ENCODE assay signal across 11 mouse cellular contexts in genomic region chr1:158547592-158548211, GRCm38 (mm10).
DNase-seq lines count a peak whose midpoint lies in the region; ATAC-seq lines count a peak whose summit lies in the region.
"Had no signal": no experiment of that assay in that cellular context is flagged by ENCODE, and none has a peak within 500 bp of the region (broad histone marks: within the 10 kb centered on the region; RNA-seq: fewer than 3 reads in every experiment).

No protein-coding gene starts in this region.

- no peak overlapping the region for H3K9ac ChIP-seq in forebrain, embryonic 16.5 days (replicated peaks; ENCODE audit: low read depth, low read length)
- no peak overlapping the region for H3K9ac ChIP-seq in midbrain, embryonic 15.5 days

- no peaks in the 10 kb centered on the region for H3K36me3 ChIP-seq in forebrain, embryonic 16.5 days (ENCODE audit: control insufficient read depth, insufficient read depth)
- no peaks in the 10 kb centered on the region for H3K36me3 ChIP-seq in midbrain, embryonic 15.5 days (replicated peaks)

- no peaks in the 10 kb centered on the region for H3K27me3 ChIP-seq in forebrain, embryonic 16.5 days (replicated peaks; ENCODE audit: control insufficient read depth, insufficient read depth, low read length)
- no peaks in the 10 kb centered on the region for H3K27me3 ChIP-seq in midbrain, embryonic 15.5 days (replicated peaks)

- no peak overlapping the region for H3K4me3 ChIP-seq in forebrain, embryonic 16.5 days (replicated peaks; ENCODE audit: low read length)
- no peak overlapping the region for H3K4me3 ChIP-seq in midbrain, embryonic 15.5 days

- WGBS in forebrain, embryonic 16.5 days: 3% methylated on average over 3 of the region's 3 CpGs
- WGBS in midbrain, embryonic 15.5 days: 11% methylated on average over 3 of the region's 3 CpGs

- ATAC-seq in forebrain, embryonic 16.5 days: peak; percentile 92
- ATAC-seq in midbrain, embryonic 15.5 days (replicated peaks): peak; percentile 64

- no peaks in the 10 kb centered on the region for H3K9me3 ChIP-seq in forebrain, embryonic 16.5 days (ENCODE audit: control insufficient read depth, low read length)
- H3K9me3 ChIP-seq in midbrain, embryonic 15.5 days: no peaks in the 10 kb centered on the region

- H3K4me1 ChIP-seq in forebrain, embryonic 16.5 days (replicated peaks; ENCODE audit: control insufficient read depth, insufficient read depth, low read length): peaks cover 22% of the 10 kb centered on the region
- peaks cover 31% of the 10 kb centered on the region for H3K4me1 ChIP-seq in midbrain, embryonic 15.5 days

- 0 out of 2 replicates have a peak overlapping the region, but pooled peaks have one; percentile 4 for H3K4me2 ChIP-seq in forebrain, embryonic 16.5 days (ENCODE audit: low read length)
- H3K4me2 ChIP-seq in midbrain, embryonic 15.5 days: no peak overlapping the region

- DNase-seq in embryo, embryonic 10.5 days (ENCODE audit: low spot score): peak; percentile 26
- DNase-seq in layer of hippocampus, adult 9-10 months (ENCODE audit: low spot score): peak; percentile 29
- DNase-seq in gastrocnemius, postnatal 25 days: no peak
- DNase-seq in yolk sac, embryonic 10.5 days (ENCODE audit: low spot score): no peak
- DNase-seq in B cell, adult 2 months: no peak
- DNase-seq in MN1 (ENCODE audit: low spot score): no peak
- DNase-seq: gastrocnemius, postnatal 36 days; kidney, postnatal 10 days had no signal

- peak overlapping the region; percentile 80 for H3K27ac ChIP-seq in forebrain, embryonic 16.5 days (ENCODE audit: low read length)
- peak overlapping the region; percentile 68 for H3K27ac ChIP-seq in midbrain, embryonic 15.5 days
- H3K27ac ChIP-seq: macrophage had no signal

Comparison
In these comparisons a context has a peak if more than half of its experiments do, and no peak if none do; other contexts are left out.
1. DNase-seq: peak in embryo, embryonic 10.5 days (single experiment) and layer of hippocampus, adult 9-10 months (single experiment); none in gastrocnemius, postnatal 25 days (single experiment), yolk sac, embryonic 10.5 days (single experiment), B cell, adult 2 months (0 of 2) and MN1 (single experiment).